ENCODE assay signal across 21 mouse cellular contexts in genomic region chr13:42985806-42986205, GRCm38 (mm10).
DNase-seq lines count a peak whose midpoint lies in the region; ATAC-seq and TF ChIP-seq lines count a peak whose summit lies in the region.
"Had no signal": no experiment of that assay in that cellular context is flagged by ENCODE, and none has a peak within 500 bp of the region (broad histone marks: within the 10 kb centered on the region; RNA-seq: fewer than 3 reads in every experiment).

No protein-coding gene starts in this region.

- H3K9ac ChIP-seq in midbrain, embryonic 15.5 days: no peak overlapping the region
- no peak overlapping the region for H3K9ac ChIP-seq in midbrain, embryonic 13.5 days (replicated peaks)
- no peak overlapping the region for H3K9ac ChIP-seq in liver, postnatal 0 days (replicated peaks)
- H3K9ac ChIP-seq: embryonic facial prominence, embryonic 12.5 days; forebrain, embryonic 12.5 days; heart, embryonic 15.5 days; hindbrain, embryonic 14.5 days had no signal

- WGBS in midbrain, embryonic 15.5 days: 73% methylated on average over 7 of the region's 7 CpGs
- 83% methylated on average over 7 of the region's 7 CpGs for WGBS in midbrain, embryonic 13.5 days
- WGBS in liver, postnatal 0 days (ENCODE audit: insufficient replicate concordance): 73% methylated on average over 7 of the region's 7 CpGs

- no peak overlapping the region for H3K27ac ChIP-seq in midbrain, embryonic 15.5 days
- no peak overlapping the region for H3K27ac ChIP-seq in midbrain, embryonic 13.5 days
- H3K27ac ChIP-seq in liver, postnatal 0 days (ENCODE audit: low read depth): no peak overlapping the region
- H3K27ac ChIP-seq: embryonic facial prominence, embryonic 12.5 days; forebrain, embryonic 12.5 days; heart, embryonic 15.5 days; hindbrain, embryonic 10.5 days; hindbrain, embryonic 14.5 days had no signal

- intact Hi-C loops in heart, postnatal 10 days (cut with DNase I): no loop called here

- no peak for TF ChIP-seq EP300 in liver, postnatal 0 days (IDR thresholded peaks at IDR 0.05; ENCODE audit: low read depth)

- no peaks in the 10 kb centered on the region for H3K4me1 ChIP-seq in midbrain, embryonic 15.5 days
- H3K4me1 ChIP-seq in midbrain, embryonic 13.5 days (replicated peaks): no peaks in the 10 kb centered on the region
- H3K4me1 ChIP-seq in liver, postnatal 0 days (ENCODE audit: insufficient read depth): no peaks in the 10 kb centered on the region
- H3K4me1 ChIP-seq: embryonic facial prominence, embryonic 12.5 days; forebrain, embryonic 12.5 days; hindbrain, embryonic 10.5 days had no signal

- no peak overlapping the region for H3K4me2 ChIP-seq in midbrain, embryonic 15.5 days
- no peak overlapping the region for H3K4me2 ChIP-seq in midbrain, embryonic 13.5 days (replicated peaks)
- no peak overlapping the region for H3K4me2 ChIP-seq in liver, postnatal 0 days (ENCODE audit: low read depth, low read length)
- H3K4me2 ChIP-seq: embryonic facial prominence, embryonic 12.5 days; forebrain, embryonic 12.5 days; heart, embryonic 11.5 days; heart, embryonic 15.5 days; hindbrain, embryonic 14.5 days had no signal

- H3K4me3 ChIP-seq in midbrain, embryonic 15.5 days: no peak overlapping the region
- no peak overlapping the region for H3K4me3 ChIP-seq in midbrain, embryonic 13.5 days (replicated peaks)
- H3K4me3 ChIP-seq in liver, postnatal 0 days (ENCODE audit: low read depth, low read length): no peak overlapping the region
- H3K4me3 ChIP-seq: embryonic facial prominence, embryonic 12.5 days; forebrain, embryonic 12.5 days; heart, embryonic 15.5 days; hindbrain, embryonic 10.5 days had no signal

- H3K9me3 ChIP-seq in midbrain, embryonic 15.5 days: no peaks in the 10 kb centered on the region
- H3K9me3 ChIP-seq in midbrain, embryonic 13.5 days: no peaks in the 10 kb centered on the region
- no peaks in the 10 kb centered on the region for H3K9me3 ChIP-seq in liver, postnatal 0 days (ENCODE audit: low read length)
- H3K9me3 ChIP-seq: embryonic facial prominence, embryonic 12.5 days; forebrain, embryonic 12.5 days; heart, embryonic 15.5 days; hindbrain, embryonic 10.5 days had no signal

- H3K27me3 ChIP-seq in midbrain, embryonic 15.5 days (replicated peaks): no peaks in the 10 kb centered on the region
- H3K27me3 ChIP-seq in midbrain, embryonic 13.5 days: no peaks in the 10 kb centered on the region
- no peaks in the 10 kb centered on the region for H3K27me3 ChIP-seq in liver, postnatal 0 days (ENCODE audit: insufficient read depth, low read length)
- H3K27me3 ChIP-seq: CH12.LX; embryonic facial prominence, embryonic 12.5 days; forebrain, embryonic 12.5 days; heart, embryonic 15.5 days; Patski had no signal

- no peaks in the 10 kb centered on the region for H3K36me3 ChIP-seq in midbrain, embryonic 15.5 days (replicated peaks)
- H3K36me3 ChIP-seq in midbrain, embryonic 13.5 days: no peaks in the 10 kb centered on the region
- H3K36me3 ChIP-seq in liver, postnatal 0 days (replicated peaks; ENCODE audit: insufficient read depth, low read length): no peaks in the 10 kb centered on the region
- H3K36me3 ChIP-seq: embryonic facial prominence, embryonic 12.5 days; forebrain, embryonic 12.5 days; heart, embryonic 15.5 days; hindbrain, embryonic 10.5 days had no signal

- DNase-seq in thymus, postnatal 0 days (ENCODE audit: low spot score): peak; percentile 71
- DNase-seq in thymus, postnatal 36 days: peak; percentile 38 to 59
- DNase-seq in liver, postnatal 0 days: no peak
- no peak for DNase-seq in heart, postnatal 10 days
- DNase-seq: adrenal gland, adult 2 months; adrenal gland, postnatal 25 days; cerebellum, adult 8-10 months; cerebellum, postnatal 14 days; gastrocnemius, postnatal 10 days; heart, adult 18-20 months had no signal

- no peak for TF ChIP-seq CTCF in liver, postnatal 0 days (IDR thresholded peaks at IDR 0.05; ENCODE audit: low read depth)

- 0 out of 2 replicates have a peak, but pooled peaks have one; percentile 48 for ATAC-seq in midbrain, embryonic 15.5 days (replicated peaks)
- ATAC-seq in midbrain, embryonic 13.5 days: no peak
- no peak for ATAC-seq in liver, postnatal 0 days
- ATAC-seq: forebrain, embryonic 16.5 days; Patski had no signal

Comparison
In these comparisons a context has a peak if more than half of its experiments do, and no peak if none do; other contexts are left out.
1. DNase-seq: peak in thymus, postnatal 0 days (single experiment) and thymus, postnatal 36 days (2 of 2); none in liver, postnatal 0 days (single experiment) and heart, postnatal 10 days (0 of 2).